Mouse (Mus musculus) heart, postnatal 0 days (tissue): ENCODE results near the gene Slc9a3r2. TPM values are rescaled to one million over a fixed set of nuclear protein-coding genes. Genes with fewer than 3 reads are reported as not detected.
A peak's percentile ranks its signal among the peaks of the same experiment; 100 is the strongest.

ENCODE experiments used
- ATAC-seq: fragments of 200-750 bp; cut with Nextera tagmentation; 2 replicates; pipeline ENCODE4 v1.8.0; 2017; ENCODE audit warnings: low read depth, moderate number of reproducible peaks, moderate library complexity; ENCODE audit not compliant: insufficient read depth
- DNase-seq: peaks from one replicate; pipeline ENCODE4 v3.0.0-alpha.2; 2016; ENCODE audit warnings: low spot score
- H3K27ac ChIP-seq: fragments of 300-500 bp; sonication (generic); 2 replicates; pipeline ENCODE4 v1.5.1; 2014; ENCODE audit warnings: low read depth, mild to moderate bottlenecking
- H3K27me3 ChIP-seq: fragments of 300-500 bp; sonication (generic); 2 replicates; pipeline ENCODE4 v1.6.1; 2014; ENCODE audit warnings: low read length, mixed read lengths; ENCODE audit not compliant: control insufficient read depth, insufficient read depth
- H3K36me3 ChIP-seq: fragments of 300-500 bp; sonication (generic); replicated peaks from 2 replicates; pipeline ENCODE4 v1.6.1; 2014; ENCODE audit warnings: low read length, mixed read lengths; ENCODE audit not compliant: control insufficient read depth, insufficient read depth
- H3K4me1 ChIP-seq: fragments of 300-500 bp; sonication (generic); 2 replicates; pipeline ENCODE4 v1.6.1; 2014; ENCODE audit warnings: antibody characterized with exemption; ENCODE audit not compliant: control insufficient read depth, insufficient read depth
- H3K4me2 ChIP-seq: fragments of 300-500 bp; sonication (generic); 2 replicates; pipeline ENCODE4 v1.6.1; 2014; ENCODE audit warnings: low read depth, mild to moderate bottlenecking, low read length, moderate library complexity
- H3K4me3 ChIP-seq: fragments of 300-500 bp; sonication (generic); 2 replicates; pipeline ENCODE4 v1.5.1; 2014; ENCODE audit warnings: low read depth, low read length
- H3K9ac ChIP-seq: fragments of 300-500 bp; sonication (generic); replicated peaks from 2 replicates; pipeline ENCODE4 v1.6.1; 2014; ENCODE audit warnings: low read depth, low read length, mixed read lengths
- H3K9me3 ChIP-seq: fragments of 300-500 bp; sonication (generic); replicated peaks from 2 replicates; pipeline ENCODE4 v1.6.1; 2016; ENCODE audit warnings: low read length; ENCODE audit not compliant: control insufficient read depth
- CTCF ChIP-seq: IDR thresholded peaks from 2 replicates; pipeline ENCODE4 v1.5.1; 2016; ENCODE audit warnings: antibody characterized with exemption, control low read depth, low read depth
- EP300 ChIP-seq: IDR thresholded peaks from 2 replicates; pipeline ENCODE4 v1.6.1; 2016; ENCODE audit warnings: antibody characterized with exemption, low read depth
- WGBS: fragments of 180-500 bp; shearing (Covaris S2); extraction: QIAGEN DNeasy Blood & Tissue Kit; methylation state at CpG from one replicate; pipeline ENCODE4 v1.1.7; 2014; 5-methylcytosine and 5-hydroxymethylcytosine counted together
- polyA plus RNA-seq: library from polyadenylated mRNA; unstranded; fragments of >200 nt; fragmentation: Nextera tagmentation; extraction: Ambion mirVana; gene quantifications from 2 replicates; pipeline ENCODE4 v1.2.1, GENCODE M21; 2015
- total RNA-seq: library from RNA; depleted of rRNA; stranded (reverse); fragments of >200 nt; gene quantifications from 2 replicates; pipeline ENCODE4 v1.2.3, GENCODE M21; 2014; ENCODE audit warnings: low replicate concordance

The Slc9a3r2 gene
- total and polyA plus RNA-seq, 2 experiments from 2014 or later, result 68.1 to 87.9 TPM

DNA sequence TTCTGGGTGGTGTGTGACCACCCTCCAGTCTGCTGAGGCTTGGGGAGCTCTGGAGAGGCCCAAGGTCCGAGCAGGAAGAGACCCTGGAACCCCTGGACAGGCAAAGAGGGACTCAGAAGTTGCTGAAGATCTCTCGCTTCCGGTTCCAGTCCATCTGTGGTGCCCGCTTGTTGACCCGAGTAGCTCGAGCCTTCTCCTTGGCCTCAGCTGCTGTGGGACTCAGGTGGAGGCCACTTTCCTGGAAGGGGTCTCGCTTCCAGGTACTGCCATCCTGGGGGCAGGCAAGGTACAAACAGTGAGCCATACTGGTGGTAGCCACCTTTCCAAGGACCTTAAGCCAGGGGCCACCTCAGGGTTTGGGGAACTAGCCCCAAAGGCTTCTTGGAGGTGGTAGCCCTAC is 10.0 kb downstream of the Slc9a3r2 start:
- no peak overlapping the region for H3K4me3 ChIP-seq
- no peaks in the 10 kb centered on the region for H3K9me3 ChIP-seq
- DNase-seq (no peak), ATAC-seq (no peak)
- peaks cover 17% of the 10 kb centered on the region for H3K4me1 ChIP-seq
- H3K36me3 ChIP-seq, result peaks cover 28% of the 10 kb centered on the region
- H3K27ac ChIP-seq, result 0 out of 2 replicates have a peak overlapping the region, but pooled peaks have one; percentile 18
- no peak overlapping the region; the same call in 1 of the 2 replicates for H3K9ac ChIP-seq
- WGBS, result 85% methylated on average over 7 of the region's 7 CpGs
- H3K4me2 ChIP-seq, result no peak overlapping the region
- TF ChIP-seq CTCF (no peak), EP300 (no peak)
- H3K27me3 ChIP-seq, result no peaks in the 10 kb centered on the region

DNA sequence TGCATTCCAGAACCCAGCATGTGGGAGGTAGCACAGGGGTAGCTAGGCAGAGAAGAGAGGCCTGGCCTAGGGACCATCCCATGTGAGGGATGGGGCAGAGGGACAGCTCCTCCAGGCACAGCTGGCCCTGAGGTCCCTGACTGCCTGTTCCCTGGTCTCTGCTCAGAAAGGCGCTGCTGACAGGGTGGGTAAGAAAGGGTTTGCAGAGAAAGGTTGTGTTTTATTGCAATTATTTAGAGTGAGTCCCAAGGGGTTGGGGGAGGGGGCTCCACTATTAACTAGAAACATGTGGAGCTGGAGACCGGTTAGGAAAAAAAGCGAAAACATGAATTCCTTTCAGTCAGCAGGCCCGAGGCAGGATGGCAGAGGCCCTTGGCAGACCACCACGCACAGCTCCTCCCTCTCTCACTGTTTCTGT is 10.5 kb downstream of the Slc9a3r2 start:
- WGBS, result 73% methylated on average over 5 of the region's 5 CpGs
- Histone ChIP-seq H3K27ac (peak overlapping the region; percentile 71), H3K4me3 (no peak overlapping the region), H3K36me3 (peaks cover 28% of the 10 kb centered on the region), H3K4me2 (no peak overlapping the region), H3K9me3 (no peaks in the 10 kb centered on the region), H3K27me3 (no peaks in the 10 kb centered on the region), H3K9ac (no peak overlapping the region), H3K4me1 (peaks cover 14% of the 10 kb centered on the region)
- DNase-seq, result no peak
- no peak for TF ChIP-seq CTCF
- TF ChIP-seq EP300, result no peak
- ATAC-seq, result no peak

- Histone ChIP-seq H3K9me3 (no peaks in the 10 kb centered on the region), H3K27me3 (no peaks in the 10 kb centered on the region), H3K4me2 (no peak overlapping the region), H3K4me3 (no peak overlapping the region), H3K9ac (no peak overlapping the region), H3K36me3 (peaks cover 28% of the 10 kb centered on the region), H3K27ac (peak overlapping the region; percentile 71), H3K4me1 (peaks cover 8% of the 10 kb centered on the region)
- DNase-seq (no peak), ATAC-seq (peak; percentile 61)
- TF ChIP-seq EP300 (no peak), CTCF (no peak)
- WGBS, result 69% methylated on average over 9 of the region's 9 CpGs
These were observed 11.3 kb downstream of the Slc9a3r2 start for GRCm38 (mm10) chr17:24638840-24639239.

DNA sequence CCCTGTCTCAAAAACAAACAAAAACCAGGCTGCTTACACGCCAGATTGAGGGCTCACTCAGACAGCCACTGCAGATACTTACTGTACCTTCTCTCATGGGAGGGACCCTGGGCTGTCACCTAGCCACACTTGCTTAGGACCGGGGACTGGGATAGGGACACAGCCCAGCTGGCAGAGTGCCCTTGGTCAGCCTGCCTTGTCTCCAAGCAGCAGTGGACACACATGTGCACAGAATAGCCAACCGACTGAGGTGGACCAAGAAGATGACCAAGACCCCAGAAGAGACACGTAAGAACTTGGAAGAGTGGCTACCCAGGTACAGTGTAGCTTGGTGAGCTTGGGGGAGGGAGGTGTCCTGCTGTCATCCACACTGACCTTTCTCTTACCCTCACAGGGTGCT is 11.9 kb downstream of the Slc9a3r2 start:
- Histone ChIP-seq H3K4me3 (no peak overlapping the region), H3K4me2 (no peak overlapping the region), H3K4me1 (peaks cover 9% of the 10 kb centered on the region), H3K9ac (no peak overlapping the region), H3K36me3 (peaks cover 28% of the 10 kb centered on the region), H3K27ac (peak overlapping the region; percentile 21; the same call in 1 of the 2 replicates), H3K9me3 (no peaks in the 10 kb centered on the region), H3K27me3 (no peaks in the 10 kb centered on the region)
- 74% methylated on average over 4 of the region's 4 CpGs for WGBS
- DNase-seq, result no peak
- ATAC-seq, result no peak
- TF ChIP-seq CTCF (no peak), EP300 (no peak)

GRCm38 (mm10) chr17:24636781-24637481 is 13.2 kb downstream of the Slc9a3r2 start:
- 0 out of 2 replicates have a peak, but pooled peaks have one; percentile 21 for TF ChIP-seq EP300
- no peak for TF ChIP-seq CTCF
- peaks cover 12% of the 10 kb centered on the region for H3K4me1 ChIP-seq
- no peaks in the 10 kb centered on the region for H3K27me3 ChIP-seq
- 66% methylated on average over 5 of the region's 5 CpGs for WGBS
- H3K9me3 ChIP-seq, result no peaks in the 10 kb centered on the region
- no peak overlapping the region for H3K4me2 ChIP-seq
- H3K27ac ChIP-seq, result no peak overlapping the region
- H3K9ac ChIP-seq, result no peak overlapping the region
- no peak for DNase-seq
- ATAC-seq, result no peak
- H3K4me3 ChIP-seq, result no peak overlapping the region
- peaks cover 28% of the 10 kb centered on the region for H3K36me3 ChIP-seq

DNA sequence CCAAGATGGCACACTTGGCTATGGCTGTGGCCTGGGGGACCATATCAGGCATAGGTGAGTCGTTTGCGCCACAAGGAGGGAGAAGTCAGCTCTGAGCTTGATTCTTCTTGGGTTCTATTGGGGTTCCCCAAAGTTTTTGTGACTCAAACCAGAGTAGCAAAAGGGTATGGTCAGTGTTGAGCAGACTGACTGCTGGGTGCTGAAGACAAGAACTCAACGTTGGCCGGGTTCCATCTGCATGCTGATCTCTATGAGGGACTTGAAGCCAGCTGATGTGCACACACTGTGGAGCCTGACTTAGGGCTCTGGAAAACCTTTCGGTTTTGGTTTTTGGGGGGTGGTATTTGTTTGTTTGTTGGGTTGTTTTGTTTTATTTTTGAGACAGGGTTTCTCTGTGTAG is 14.4 kb downstream of the Slc9a3r2 start:
- DNase-seq (no peak), ATAC-seq (no peak)
- TF ChIP-seq EP300 (no peak), CTCF (no peak)
- Histone ChIP-seq H3K27ac (peak overlapping the region; percentile 21; the same call in 1 of the 2 replicates), H3K4me1 (peaks cover 16% of the 10 kb centered on the region), H3K9ac (no peak overlapping the region), H3K27me3 (no peaks in the 10 kb centered on the region), H3K4me2 (no peak overlapping the region), H3K9me3 (no peaks in the 10 kb centered on the region), H3K4me3 (no peak overlapping the region), H3K36me3 (peaks cover 24% of the 10 kb centered on the region)
- WGBS, result 86% methylated on average over 5 of the region's 5 CpGs
